Mouse (Mus musculus) right cerebral cortex, postnatal 14 days (tissue): ENCODE measurements around the gene Gm11756.
"Not testable (repeated sequence)": the region's sequence is repeated elsewhere in the genome, so short reads cannot be mapped to it uniquely, and the experiment has no call there.

Source experiments
- DNase-seq: peaks from one replicate; pipeline ENCODE4 v3.0.0; 2022

Gm11756 gene

GRCm38 (mm10) chr4:73920660-73921059 is at the start of gene Gm11756:
TSS of gene Gm11756 (minus strand) at chr4:73920760.
- DNase-seq = not testable (repeated sequence)

GRCm38 (mm10) chr4:73950375-73950896 is 29.9 kb upstream of the Gm11756 start, which contains the start of gene 2310002L09Rik:
TSS of gene 2310002L09Rik (minus strand) at chr4:73950846.
- DNase-seq = no peak

GRCm38 (mm10) chr4:73905853-73906252 is 14.7 kb downstream of the Gm11756 start, which contains the start of gene Gm13871:
TSS of gene Gm13871 (minus strand) at chr4:73905953.
- DNase-seq = not testable (repeated sequence)

GRCm38 (mm10) chr4:73891012-73891411 is 29.5 kb downstream of the Gm11756 start, which contains the start of gene Gm11757:
TSS of gene Gm11757 (minus strand) at chr4:73891112.
- DNase-seq = not testable (repeated sequence)

GRCm38 (mm10) chr4:73876166-73876565 is 44.4 kb downstream of the Gm11756 start, which contains the start of gene Gm11758:
TSS of gene Gm11758 (minus strand) at chr4:73876266.
- not testable (repeated sequence) for DNase-seq
